Mouse (Mus musculus): ENCODE results near the gene 1700007K13Rik. TPM values are rescaled to one million over a fixed set of nuclear protein-coding genes. Genes with fewer than 3 reads are reported as not detected.

The 1700007K13Rik gene
- polyA plus RNA-seq, 2 experiments: not detected

GRCm38 (mm10) chr2:28414116-28414756, 51.9 kb downstream of the 1700007K13Rik start:
- Histone ChIP-seq H3K9ac (replicated peaks) (no peak overlapping the region), H3K27ac (no peak overlapping the region), H3K9me3 (ENCODE audit: control insufficient read depth, low read length) (no peaks in the 10 kb centered on the region), H3K27me3 (ENCODE audit: control insufficient read depth, insufficient read depth, low read length) (no peaks in the 10 kb centered on the region), H3K4me3 (ENCODE audit: insufficient read depth in 1 of 2, low read depth in 2 of 2, low read length in 2 of 2) (no peak overlapping the region), H3K4me2 (ENCODE audit: low read depth) (no peak overlapping the region), H3K36me3 (replicated peaks; ENCODE audit: control insufficient read depth, insufficient read depth, low read depth) (no peaks in the 10 kb centered on the region), H3K4me1 (replicated peaks; ENCODE audit: control insufficient read depth in 2 of 2, insufficient read depth in 2 of 2, low read length in 1 of 2) (peaks cover 0 to 2% of the 10 kb centered on the region in 2 experiments; a peak in 1 of 4 replicates)
- TF ChIP-seq EP300 (IDR thresholded peaks at IDR 0.05; ENCODE audit: low read depth) (no peak), CTCF (IDR thresholded peaks at IDR 0.05; ENCODE audit: low read depth) (no peak)
- no peak for DNase-seq (ENCODE audit: low read depth in 3 of 3, low spot score in 3 of 3)
- 59% methylated on average over 5 of the region's 5 CpGs for WGBS (ENCODE audit: insufficient replicate concordance)
- ATAC-seq (ENCODE audit: insufficient read depth): no peak

GRCm38 (mm10) chr2:28412936-28413335, 53.2 kb downstream of the 1700007K13Rik start:
- no peak overlapping the region for H3K4me3 ChIP-seq (ENCODE audit: insufficient read depth in 1 of 2, low read depth in 2 of 2, low read length in 2 of 2)
- no peak for ATAC-seq (ENCODE audit: insufficient read depth)
- H3K4me2 ChIP-seq (ENCODE audit: low read depth): no peak overlapping the region
- peaks cover 0 to 2% of the 10 kb centered on the region in 2 experiments; a peak in 1 of 4 replicates for H3K4me1 ChIP-seq (replicated peaks; ENCODE audit: control insufficient read depth in 2 of 2, insufficient read depth in 2 of 2, low read length in 1 of 2)
- H3K9me3 ChIP-seq (ENCODE audit: control insufficient read depth, low read length): no peaks in the 10 kb centered on the region
- DNase-seq (ENCODE audit: low read depth in 3 of 3, low spot score in 3 of 3): no peak
- no peak overlapping the region for H3K9ac ChIP-seq (replicated peaks)
- H3K36me3 ChIP-seq (replicated peaks; ENCODE audit: control insufficient read depth, insufficient read depth, low read depth): no peaks in the 10 kb centered on the region
- no peak overlapping the region for H3K27ac ChIP-seq
- no peaks in the 10 kb centered on the region for H3K27me3 ChIP-seq (ENCODE audit: control insufficient read depth, insufficient read depth, low read length)
- TF ChIP-seq CTCF (IDR thresholded peaks at IDR 0.05; ENCODE audit: low read depth): no peak
- TF ChIP-seq EP300 (IDR thresholded peaks at IDR 0.05; ENCODE audit: low read depth): no peak
- WGBS (ENCODE audit: insufficient replicate concordance): 54% methylated on average over 6 of the region's 6 CpGs

Other genes with a start within 250 kb of the 1700007K13Rik start
- 0.15 and 0.19 TPM in 2 replicates for gene Ppp1r26, start 19.5 kb downstream of the 1700007K13Rik start, polyA plus RNA-seq (2012; rRNA removed)
- gene Ppp1r26, start 19.5 kb downstream of the 1700007K13Rik start, polyA plus RNA-seq (2014; fragmentation: Nextera tagmentation; extraction: Ambion mirVana): 0.04 and 0.11 TPM in 2 replicates
- gene Mrps2, start 1.7 kb upstream of the 1700007K13Rik start, polyA plus RNA-seq (2012; rRNA removed): 19.8 and 20.2 TPM in 2 replicates
- gene Mrps2, start 1.7 kb upstream of the 1700007K13Rik start, polyA plus RNA-seq (2014; fragmentation: Nextera tagmentation; extraction: Ambion mirVana): 21.4 and 24.6 TPM in 2 replicates
- 0.31 and 0.52 TPM in 2 replicates for gene Gbgt1, start 30.6 kb upstream of the 1700007K13Rik start, polyA plus RNA-seq (2012; rRNA removed)
- 0.15 and 0.29 TPM in 2 replicates for gene Gbgt1, start 30.6 kb upstream of the 1700007K13Rik start, polyA plus RNA-seq (2014; fragmentation: Nextera tagmentation; extraction: Ambion mirVana)
- gene Gm10134, start 39.8 kb upstream of the 1700007K13Rik start, polyA plus RNA-seq (2012; rRNA removed): not detected in 2 replicates
- not detected in 2 replicates for gene Gm10134, start 39.8 kb upstream of the 1700007K13Rik start, polyA plus RNA-seq (2014; fragmentation: Nextera tagmentation; extraction: Ambion mirVana)
- 2.0 and 2.1 TPM in 2 replicates for gene Ralgds, start 46.8 kb upstream of the 1700007K13Rik start, polyA plus RNA-seq (2012; rRNA removed)
- 1.5 and 2.1 TPM in 2 replicates for gene Ralgds, start 46.8 kb upstream of the 1700007K13Rik start, polyA plus RNA-seq (2014; fragmentation: Nextera tagmentation; extraction: Ambion mirVana)
- 0.10 and 0.19 TPM in 2 replicates for gene Cel, start 97.1 kb upstream of the 1700007K13Rik start, polyA plus RNA-seq (2012; rRNA removed)
- gene Cel, start 97.1 kb upstream of the 1700007K13Rik start, polyA plus RNA-seq (2014; fragmentation: Nextera tagmentation; extraction: Ambion mirVana): 0.39 TPM in 1 of 2 replicates, not detected in the other
- gene Gtf3c5, start 117.4 kb upstream of the 1700007K13Rik start, polyA plus RNA-seq (2012; rRNA removed): 10.0 and 11.6 TPM in 2 replicates
- 7.6 and 9.0 TPM in 2 replicates for gene Gtf3c5, start 117.4 kb upstream of the 1700007K13Rik start, polyA plus RNA-seq (2014; fragmentation: Nextera tagmentation; extraction: Ambion mirVana)
- gene Gfi1b, start 155.7 kb upstream of the 1700007K13Rik start, polyA plus RNA-seq (2012; rRNA removed): 72.5 and 86.9 TPM in 2 replicates
- 89.2 and 107 TPM in 2 replicates for gene Gfi1b, start 155.7 kb upstream of the 1700007K13Rik start, polyA plus RNA-seq (2014; fragmentation: Nextera tagmentation; extraction: Ambion mirVana)
- gene Tsc1, start 174.9 kb upstream of the 1700007K13Rik start, polyA plus RNA-seq (2012; rRNA removed): 4.5 and 5.4 TPM in 2 replicates
- 5.3 and 7.5 TPM in 2 replicates for gene Tsc1, start 174.9 kb upstream of the 1700007K13Rik start, polyA plus RNA-seq (2014; fragmentation: Nextera tagmentation; extraction: Ambion mirVana)
- 1.3 and 2.2 TPM in 2 replicates for gene Spaca9, start 233.4 kb upstream of the 1700007K13Rik start, polyA plus RNA-seq (2012; rRNA removed)
- gene Spaca9, start 233.4 kb upstream of the 1700007K13Rik start, polyA plus RNA-seq (2014; fragmentation: Nextera tagmentation; extraction: Ambion mirVana): 2.0 and 2.5 TPM in 2 replicates
- gene Ak8, start 233.8 kb upstream of the 1700007K13Rik start, polyA plus RNA-seq (2012; rRNA removed): 0.11 and 0.18 TPM in 2 replicates
- gene Ak8, start 233.8 kb upstream of the 1700007K13Rik start, polyA plus RNA-seq (2014; fragmentation: Nextera tagmentation; extraction: Ambion mirVana): 0.24 and 0.32 TPM in 2 replicates